Mouse (Mus musculus) intestine, embryonic 14.5 days (tissue): ENCODE data around the gene Eml1. TPM values are rescaled to one million over a fixed set of nuclear protein-coding genes. Genes with fewer than 3 reads are reported as not detected.

Experiments
- ATAC-seq: fragments of 200-750 bp; cut with Nextera tagmentation; replicated peaks from 2 replicates; pipeline ENCODE4 v1.8.0; 2017; ENCODE audit warnings: low read depth, moderate number of reproducible peaks, moderate TSS enrichment, moderate library complexity; ENCODE audit not compliant: low FRiP score, low TSS enrichment
- DNase-seq: peaks from one replicate; pipeline ENCODE4 v3.0.0-alpha.2; 2018; ENCODE audit warnings: low spot score
- H3K27ac ChIP-seq: fragments of 300-500 bp; sonication (generic); 2 replicates; pipeline ENCODE4 v1.5.1; 2014; ENCODE audit warnings: low read depth, mild to moderate bottlenecking, control low read depth
- H3K27me3 ChIP-seq: fragments of 300-500 bp; sonication (generic); replicated peaks from 2 replicates; pipeline ENCODE4 v1.6.1; 2014; ENCODE audit warnings: low read length, control low read depth; ENCODE audit not compliant: control insufficient read depth, insufficient read depth
- H3K36me3 ChIP-seq: fragments of 300-500 bp; sonication (generic); 2 replicates; pipeline ENCODE4 v1.6.1; 2014; ENCODE audit warnings: low read length, control low read depth; ENCODE audit not compliant: control insufficient read depth, insufficient read depth
- H3K4me1 ChIP-seq: fragments of 300-500 bp; sonication (generic); replicated peaks from 2 replicates; pipeline ENCODE4 v1.6.1; 2014; ENCODE audit warnings: low read length, control low read depth, mixed read lengths; ENCODE audit not compliant: control insufficient read depth, insufficient read depth
- H3K4me2 ChIP-seq: fragments of 300-500 bp; sonication (generic); 2 replicates; pipeline ENCODE4 v1.6.1; 2014; ENCODE audit warnings: low read length
- H3K4me3 ChIP-seq: fragments of 300-500 bp; sonication (generic); 2 replicates; pipeline ENCODE4 v1.5.1; 2014; ENCODE audit warnings: low read depth, low read length, control low read depth, mixed read lengths
- H3K9ac ChIP-seq: fragments of 300-500 bp; sonication (generic); 2 replicates; pipeline ENCODE4 v1.6.1; 2014; ENCODE audit warnings: mild to moderate bottlenecking, low read length
- H3K9me3 ChIP-seq: fragments of 300-500 bp; sonication (generic); 2 replicates; pipeline ENCODE4 v1.6.1; 2016; ENCODE audit warnings: low read length, control low read depth; ENCODE audit not compliant: control insufficient read depth
- WGBS: fragments of 180-500 bp; shearing (Covaris S2); extraction: QIAGEN DNeasy Blood & Tissue Kit; methylation state at CpG from one replicate; pipeline ENCODE4 v1.1.7; 2014; 5-methylcytosine and 5-hydroxymethylcytosine counted together
- polyA plus RNA-seq: library from polyadenylated mRNA; unstranded; fragments of >200 nt; fragmentation: Nextera tagmentation; extraction: Ambion mirVana; gene quantifications from 2 replicates; pipeline ENCODE4 v1.2.1, GENCODE M21; 2014

Eml1 gene
- polyA plus RNA-seq, 1 experiment from 2014 or later, result 72.4 TPM

- no peak for ATAC-seq
Measured at GRCm38 (mm10) chr12:108450546-108450945, 79.8 kb downstream of the Eml1 start.

GRCm38 (mm10) chr12:108452151-108452874 is 81.6 kb downstream of the Eml1 start:
- peak; percentile 65 for ATAC-seq
- Histone ChIP-seq H3K36me3 (no peaks in the 10 kb centered on the region), H3K4me3 (no peak overlapping the region), H3K9me3 (no peaks in the 10 kb centered on the region), H3K9ac (no peak overlapping the region), H3K27ac (no peak overlapping the region), H3K27me3 (no peaks in the 10 kb centered on the region), H3K4me1 (peaks cover 28% of the 10 kb centered on the region), H3K4me2 (no peak overlapping the region)
- 52% methylated on average over 16 of the region's 16 CpGs for WGBS
- DNase-seq, result no peak

More at GRCm38 (mm10) chr12:108450546-108450945, 79.8 kb downstream of the Eml1 start:
- Histone ChIP-seq H3K27me3 (no peaks in the 10 kb centered on the region), H3K9me3 (no peaks in the 10 kb centered on the region), H3K9ac (no peak overlapping the region), H3K27ac (0 out of 2 replicates have a peak overlapping the region, but pooled peaks have one; percentile 25), H3K4me1 (peaks cover 28% of the 10 kb centered on the region), H3K4me3 (no peak overlapping the region), H3K4me2 (no peak overlapping the region), H3K36me3 (no peaks in the 10 kb centered on the region)
- WGBS, result 55% methylated on average over 5 of the region's 5 CpGs
- no peak for DNase-seq

GRCm38 (mm10) chr12:108453561-108454044 is 82.8 kb downstream of the Eml1 start:
- 85% methylated on average over 8 of the region's 8 CpGs for WGBS
- H3K4me2 ChIP-seq, result no peak overlapping the region
- H3K4me1 ChIP-seq, result peaks cover 24% of the 10 kb centered on the region
- ATAC-seq (no peak), DNase-seq (no peak)
- H3K4me3 ChIP-seq, result no peak overlapping the region
- H3K36me3 ChIP-seq, result peaks cover 4% of the 10 kb centered on the region; the same call in 1 of the 2 replicates
- H3K27me3 ChIP-seq, result no peaks in the 10 kb centered on the region
- H3K9ac ChIP-seq, result no peak overlapping the region
- H3K27ac ChIP-seq, result no peak overlapping the region
- H3K9me3 ChIP-seq, result no peaks in the 10 kb centered on the region

- WGBS, result 82% methylated on average over 4 of the region's 4 CpGs
- no peak overlapping the region for H3K27ac ChIP-seq
- H3K4me1 ChIP-seq, result peaks cover 16% of the 10 kb centered on the region
- no peak overlapping the region for H3K4me3 ChIP-seq
- DNase-seq, result no peak
- H3K36me3 ChIP-seq, result peaks cover 4% of the 10 kb centered on the region; the same call in 1 of the 2 replicates
- H3K9me3 ChIP-seq, result no peaks in the 10 kb centered on the region
- no peak overlapping the region for H3K4me2 ChIP-seq
- no peak for ATAC-seq
- H3K27me3 ChIP-seq, result no peaks in the 10 kb centered on the region
- no peak overlapping the region for H3K9ac ChIP-seq
Measured at GRCm38 (mm10) chr12:108455004-108455403, 84.2 kb downstream of the Eml1 start.

GRCm38 (mm10) chr12:108472898-108473297 is 102.1 kb downstream of the Eml1 start:
- H3K4me2 ChIP-seq, result no peak overlapping the region

GRCm38 (mm10) chr12:108474440-108474839 is 103.7 kb downstream of the Eml1 start:
- H3K27me3 ChIP-seq, result no peaks in the 10 kb centered on the region
- ATAC-seq (no peak), DNase-seq (no peak)
- H3K27ac ChIP-seq, result no peak overlapping the region
- no peaks in the 10 kb centered on the region for H3K9me3 ChIP-seq
- no peak overlapping the region for H3K4me2 ChIP-seq
- no peak overlapping the region for H3K4me3 ChIP-seq
- WGBS, result 72% methylated on average over 3 of the region's 3 CpGs
- H3K9ac ChIP-seq, result no peak overlapping the region
- peaks cover 30% of the 10 kb centered on the region; the same call in 1 of the 2 replicates for H3K36me3 ChIP-seq
- H3K4me1 ChIP-seq, result no peaks in the 10 kb centered on the region

More at GRCm38 (mm10) chr12:108472898-108473297, 102.1 kb downstream of the Eml1 start:
- WGBS, result 93% methylated on average over 1 of the region's 1 CpGs
- H3K9me3 ChIP-seq, result no peaks in the 10 kb centered on the region
- DNase-seq, result no peak
- H3K27me3 ChIP-seq, result no peaks in the 10 kb centered on the region
- no peak for ATAC-seq
- H3K9ac ChIP-seq, result no peak overlapping the region
- no peak overlapping the region for H3K27ac ChIP-seq
- no peak overlapping the region for H3K4me3 ChIP-seq
- H3K4me1 ChIP-seq, result no peaks in the 10 kb centered on the region
- peaks cover 30% of the 10 kb centered on the region; the same call in 1 of the 2 replicates for H3K36me3 ChIP-seq

GRCm38 (mm10) chr12:108478714-108479113 is 108.0 kb downstream of the Eml1 start:
- Histone ChIP-seq H3K4me1 (peaks cover 6% of the 10 kb centered on the region; the same call in 1 of the 2 replicates), H3K27ac (no peak overlapping the region), H3K9me3 (no peaks in the 10 kb centered on the region), H3K4me2 (no peak overlapping the region), H3K27me3 (no peaks in the 10 kb centered on the region), H3K36me3 (peaks cover 12% of the 10 kb centered on the region; the same call in 1 of the 2 replicates), H3K9ac (no peak overlapping the region), H3K4me3 (no peak overlapping the region)
- ATAC-seq, result no peak
- no peak for DNase-seq
- WGBS, result 74% methylated on average over 5 of the region's 5 CpGs

GRCm38 (mm10) chr12:108480704-108481365 is 110.1 kb downstream of the Eml1 start:
- DNase-seq (no peak), ATAC-seq (no peak)
- H3K4me3 ChIP-seq, result no peak overlapping the region
- no peak overlapping the region for H3K9ac ChIP-seq
- H3K27ac ChIP-seq, result no peak overlapping the region
- H3K9me3 ChIP-seq, result no peaks in the 10 kb centered on the region
- peaks cover 8% of the 10 kb centered on the region; the same call in 1 of the 2 replicates for H3K36me3 ChIP-seq
- 37% methylated on average over 9 of the region's 9 CpGs for WGBS
- H3K4me2 ChIP-seq, result no peak overlapping the region
- no peaks in the 10 kb centered on the region for H3K27me3 ChIP-seq
- H3K4me1 ChIP-seq, result peaks cover 6% of the 10 kb centered on the region; the same call in 1 of the 2 replicates
